Mouse (Mus musculus) cerebellum, adult 2 months (tissue): ENCODE results near the gene Nr1i2. TPM values are rescaled to one million over a fixed set of nuclear protein-coding genes. Genes with fewer than 3 reads are reported as not detected.
"Not testable (repeated sequence)": the region's sequence is repeated elsewhere in the genome, so short reads cannot be mapped to it uniquely, and the experiment has no call there.

Source experiments
- DNase-seq, 2 experiments: peaks; one replicate each; pipeline ENCODE4 v3.0.0; 2021
- H3K27ac ChIP-seq: fragments of 200-500 bp; 2 replicates; pipeline ENCODE4 v1.5.1; 2012; ENCODE audit warnings: low read length, control low read depth, inconsistent platforms; ENCODE audit not compliant: insufficient read depth
- H3K27me3 ChIP-seq: fragments of 200-500 bp; 2 replicates; pipeline ENCODE4 v1.6.1; 2012; ENCODE audit warnings: inconsistent platforms, mild to moderate bottlenecking, low read length, moderate library complexity; ENCODE audit not compliant: control insufficient read depth, insufficient read depth
- H3K4me1 ChIP-seq: fragments of 200-500 bp; 2 replicates; pipeline ENCODE4 v1.6.1; 2011; ENCODE audit warnings: low read length; ENCODE audit not compliant: control insufficient read depth, insufficient read depth
- H3K4me3 ChIP-seq: fragments of 200-500 bp; replicated peaks from 2 replicates; pipeline ENCODE3; 2011; ENCODE audit warnings: mild to moderate bottlenecking, low read depth, low read length, control low read depth; ENCODE audit not compliant: insufficient read depth
- CTCF ChIP-seq: fragments of 200-500 bp; IDR thresholded peaks from 2 replicates; pipeline ENCODE4 v1.5.1; 2011; ENCODE audit warnings: low read depth, mild to moderate bottlenecking, control low read depth, low read length, moderate library complexity, borderline replicate concordance; ENCODE audit not compliant: insufficient read depth
- POLR2A ChIP-seq: fragments of 200-500 bp; IDR thresholded peaks from 2 replicates; pipeline ENCODE4 v1.6.1; 2011; ENCODE audit warnings: low read length, control low read depth, borderline replicate concordance; ENCODE audit not compliant: insufficient read depth
- WGBS: fragments of 180-500 bp; shearing (Covaris S2); methylation state at CpG from one replicate; pipeline ENCODE4 v1.1.7; 2018; 5-methylcytosine and 5-hydroxymethylcytosine counted together
- polyA plus RNA-seq: library from polyadenylated mRNA; depleted of rRNA; stranded (reverse); fragments of >200 nt; gene quantifications from 2 replicates; pipeline ENCODE4 v1.2.3, GENCODE M21; 2012; rRNA removed

The Nr1i2 gene
- 0.05 TPM in 1 of 2 replicates, not detected in the other for polyA plus RNA-seq

DNA sequence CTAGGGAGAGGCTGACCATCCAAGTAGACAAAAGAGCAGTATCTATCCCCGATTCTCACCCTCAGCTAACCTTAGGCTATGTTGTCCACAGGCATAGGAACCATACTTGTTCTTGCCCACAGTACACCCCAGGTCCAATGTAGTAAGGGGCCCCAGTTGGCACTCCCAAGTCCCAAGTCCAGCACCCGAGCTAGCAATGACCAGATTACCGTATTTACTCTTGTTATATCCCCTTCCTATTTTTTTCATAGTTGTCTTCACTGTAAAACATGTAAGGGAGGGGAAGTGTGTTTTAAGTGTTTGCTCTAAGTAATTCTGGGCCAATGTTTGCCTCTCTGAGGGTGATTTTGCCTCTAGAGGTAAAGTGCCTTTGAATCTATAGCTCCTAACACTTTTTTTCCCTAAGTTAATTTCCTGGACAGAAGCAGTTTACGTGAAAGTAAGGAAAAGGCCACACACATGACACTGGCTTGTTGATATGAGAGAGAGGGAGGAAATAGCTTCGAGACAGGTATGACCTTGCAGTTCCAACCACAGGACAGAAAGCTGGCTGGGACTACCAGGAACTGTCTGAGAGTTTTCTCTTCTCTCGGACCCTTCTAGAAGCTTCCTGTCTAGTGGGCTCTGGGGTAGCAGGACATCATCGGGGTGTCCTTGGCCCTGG, at the start of gene Nr1i2:
Nr1i2 (minus strand) TSS at position 140 of the 664 bp plus-strand sequence.
- Histone ChIP-seq H3K27ac (no peak within 1 kb of the TSS), H3K4me3 (no peak within 1 kb of the TSS), H3K4me1 (no peaks in the 10 kb centered on the region), H3K27me3 (no peaks in the 10 kb centered on the region; the same call in 1 of the 2 replicates)
- TF ChIP-seq CTCF (no peak), POLR2A (no peak)
- DNase-seq, result no peak
- WGBS, result 68% methylated on average over 7 of the region's 7 CpGs

DNA sequence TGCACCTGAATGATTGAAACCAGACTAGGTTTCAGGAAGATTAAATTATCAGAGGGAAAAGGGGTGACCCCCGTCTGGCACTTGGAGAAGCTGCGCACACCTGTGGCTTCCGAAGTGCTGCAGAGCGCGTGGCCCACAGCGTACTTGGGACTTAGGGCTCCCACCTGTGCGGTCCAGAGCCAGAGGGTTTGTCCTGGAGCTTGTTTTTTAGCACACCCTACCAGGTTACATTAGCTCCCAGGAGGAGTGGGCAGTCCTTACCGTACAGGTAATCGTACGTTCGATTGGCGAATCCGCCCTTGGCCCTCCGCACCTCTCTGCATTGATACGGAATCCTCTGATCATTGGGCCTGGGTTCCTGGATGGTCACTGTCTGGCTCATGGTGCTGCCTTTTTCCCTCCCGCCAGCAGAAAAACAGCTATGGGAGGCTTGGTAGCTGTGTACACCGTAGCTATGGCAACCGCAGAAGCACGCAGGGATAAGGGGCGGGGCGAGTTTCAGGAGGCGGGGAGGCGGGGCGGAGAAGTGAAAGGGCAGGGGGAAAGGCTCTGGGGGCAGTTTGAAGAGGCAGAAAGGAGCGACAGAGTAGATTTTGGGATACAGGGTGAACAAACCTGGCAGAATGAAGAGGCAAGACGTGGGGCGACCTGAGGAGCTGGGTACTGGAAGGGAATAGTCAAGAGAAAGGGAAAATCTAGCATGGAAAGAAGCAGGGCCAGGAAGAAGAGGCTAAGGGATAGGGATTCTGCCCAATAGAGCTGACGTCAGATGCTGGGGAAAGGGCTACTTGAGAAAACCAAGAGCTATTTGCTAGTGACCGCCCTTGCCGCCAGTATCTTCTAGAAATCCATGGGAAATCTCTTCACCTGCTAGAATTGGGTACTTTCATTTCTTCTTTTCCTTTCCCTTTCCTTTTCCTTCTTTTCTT, 47.0 kb upstream of the Nr1i2 start, which contains the start of gene Maats1:
Maats1 (minus strand) TSS at position 748 of the 929 bp plus-strand sequence.
- no peak for TF ChIP-seq CTCF
- no peak for TF ChIP-seq POLR2A
- no peaks in the 10 kb centered on the region for H3K4me1 ChIP-seq
- peak within 1 kb of the TSS; percentile 87 for H3K4me3 ChIP-seq
- peak; percentile 67 to 70 for DNase-seq
- no peaks in the 10 kb centered on the region for H3K27me3 ChIP-seq
- WGBS, result 15% methylated on average over 30 of the region's 30 CpGs
- H3K27ac ChIP-seq, result no peak within 1 kb of the TSS

DNA sequence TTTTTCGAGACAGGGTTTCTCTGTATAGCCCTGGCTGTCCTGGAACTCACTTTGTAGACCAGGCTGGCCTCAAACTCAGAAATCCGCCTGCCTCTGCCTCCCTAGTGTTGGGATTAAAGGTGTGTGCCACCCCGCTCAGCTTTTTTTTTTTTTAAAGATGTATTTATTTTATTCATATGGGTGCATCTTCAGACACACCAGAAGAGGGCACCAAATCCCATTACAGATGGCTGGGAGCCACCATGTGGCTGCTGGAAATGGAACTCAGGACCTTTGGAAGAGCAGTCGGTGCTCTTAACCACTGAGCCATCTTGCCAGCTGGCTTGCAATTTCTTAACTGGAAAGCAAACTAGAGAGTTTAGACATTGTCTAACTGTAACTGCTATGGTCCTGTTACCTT, 43.5 kb upstream of the Nr1i2 start:
- not testable (repeated sequence) for H3K4me3 ChIP-seq, DNase-seq, H3K4me1 ChIP-seq, H3K27me3 ChIP-seq, H3K27ac ChIP-seq
- WGBS, result 76% methylated on average over 4 of the region's 4 CpGs

DNA sequence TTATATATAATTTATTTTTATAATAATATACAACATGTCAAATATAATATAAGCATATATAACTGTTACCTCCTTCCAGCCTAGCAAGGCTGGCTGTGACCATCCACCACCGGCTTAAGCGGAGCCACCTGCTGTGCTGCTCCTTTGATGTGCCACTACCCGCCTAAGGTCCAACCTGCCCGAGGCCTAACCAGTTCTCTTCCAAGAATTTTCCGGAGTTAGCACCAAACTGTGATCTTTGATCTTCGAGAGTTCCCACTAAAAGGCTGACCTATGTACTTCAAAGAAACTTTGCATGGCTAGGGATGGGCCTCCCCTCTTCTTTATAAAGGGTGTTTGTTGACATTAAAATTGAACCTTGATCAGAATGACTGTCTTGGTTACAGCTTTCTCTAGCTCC, 39.8 kb upstream of the Nr1i2 start:
- 52% methylated on average over 6 of the region's 6 CpGs for WGBS
- DNase-seq, result no peak
- TF ChIP-seq CTCF (no peak), POLR2A (no peak)

DNA sequence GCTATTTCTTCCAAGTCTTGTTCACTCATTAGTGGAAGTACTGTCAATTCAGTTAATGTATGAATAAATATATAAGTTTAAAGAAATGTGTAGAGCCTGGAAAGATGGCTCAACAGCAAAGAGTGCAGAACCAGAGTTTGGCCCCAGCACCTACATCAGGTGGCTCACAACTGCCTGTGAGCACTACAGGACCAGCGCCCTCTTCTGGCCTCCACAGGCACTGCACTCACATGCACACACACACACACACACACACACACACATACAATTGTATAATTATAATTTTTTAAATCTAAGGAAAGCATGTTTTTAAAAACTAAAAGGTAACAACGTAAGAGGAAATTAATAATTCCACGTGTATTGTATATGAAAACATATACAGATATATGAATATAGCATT, 34.7 kb upstream of the Nr1i2 start:
- TF ChIP-seq POLR2A (no peak), CTCF (no peak)
- 91% methylated on average over 3 of the region's 3 CpGs for WGBS
- H3K27ac ChIP-seq, result no peak overlapping the region
- no peaks in the 10 kb centered on the region for H3K27me3 ChIP-seq
- DNase-seq, result no peak
- no peaks in the 10 kb centered on the region for H3K4me1 ChIP-seq
- H3K4me3 ChIP-seq, result no peak overlapping the region

More for the DNA sequence above, 39.8 kb upstream of the Nr1i2 start:
- no peaks in the 10 kb centered on the region for H3K27me3 ChIP-seq
- no peaks in the 10 kb centered on the region for H3K4me1 ChIP-seq
- no peak overlapping the region for H3K27ac ChIP-seq
- H3K4me3 ChIP-seq, result no peak overlapping the region

DNA sequence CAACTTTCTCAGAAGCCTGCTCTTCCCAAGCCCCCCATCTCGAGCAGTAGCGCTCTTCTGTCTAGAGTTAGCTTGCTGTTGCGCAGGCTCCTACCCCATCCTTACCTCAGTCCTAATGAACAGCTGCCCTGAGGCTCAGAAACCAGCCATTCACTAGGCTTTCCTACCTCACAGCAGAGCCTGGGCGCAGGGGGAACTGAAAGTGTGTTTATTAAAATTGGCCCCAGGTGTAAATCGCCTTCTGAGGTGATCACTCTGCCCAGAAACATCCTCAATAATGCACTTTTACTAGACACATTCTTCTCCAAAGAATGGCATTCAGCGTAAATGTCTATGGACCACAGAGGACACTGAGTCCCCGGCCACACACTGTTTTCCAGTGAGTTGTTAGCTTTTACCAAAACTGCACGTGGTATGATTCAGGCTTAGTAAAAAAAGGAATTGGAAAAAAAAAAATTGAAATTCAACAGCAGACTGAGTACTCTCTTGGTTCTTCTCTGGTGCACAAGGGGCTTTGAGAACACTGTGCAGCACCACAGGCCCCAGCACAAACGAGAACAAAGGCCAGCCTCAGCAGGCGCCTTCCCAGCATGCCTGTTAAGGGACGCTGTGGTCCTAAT, 32.3 kb upstream of the Nr1i2 start:
- no peak for TF ChIP-seq CTCF
- TF ChIP-seq POLR2A, result no peak
- H3K4me1 ChIP-seq, result no peaks in the 10 kb centered on the region
- 70% methylated on average over 11 of the region's 11 CpGs for WGBS
- no peaks in the 10 kb centered on the region for H3K27me3 ChIP-seq
- DNase-seq, result no peak
- no peak overlapping the region for H3K4me3 ChIP-seq
- no peak overlapping the region for H3K27ac ChIP-seq

DNA sequence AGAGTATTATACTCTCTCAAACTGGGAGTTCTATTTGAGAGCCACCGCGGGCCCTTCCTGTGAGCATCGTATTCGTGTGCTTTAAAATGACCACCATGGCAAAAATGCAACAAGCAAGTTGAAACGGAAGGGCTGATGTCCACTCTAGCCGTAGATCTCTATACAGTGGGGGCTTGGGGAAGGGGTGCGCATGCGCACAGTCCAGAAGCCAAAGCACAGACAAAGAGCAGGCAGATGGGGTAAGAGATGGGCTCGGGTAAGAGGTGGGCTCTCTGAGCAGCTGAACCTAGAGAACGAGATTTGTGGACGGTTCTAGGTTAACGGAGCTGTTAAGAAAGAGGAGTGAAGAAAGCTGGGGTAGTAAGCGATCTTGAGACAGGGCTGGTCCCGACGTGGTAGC, 29.7 kb upstream of the Nr1i2 start:
- DNase-seq, result no peak
- Histone ChIP-seq H3K27me3 (peaks cover 1% of the 10 kb centered on the region; the same call in 1 of the 2 replicates), H3K4me3 (no peak overlapping the region), H3K4me1 (no peaks in the 10 kb centered on the region), H3K27ac (no peak overlapping the region)
- TF ChIP-seq CTCF, result no peak
- TF ChIP-seq POLR2A, result no peak
- WGBS, result 93% methylated on average over 15 of the region's 15 CpGs
